Mouse (Mus musculus) kidney, embryonic 14.5 days (tissue): ENCODE results near the gene Prkar1b. TPM values are rescaled to one million over a fixed set of nuclear protein-coding genes. Genes with fewer than 3 reads are reported as not detected.
A peak's percentile ranks its signal among the peaks of the same experiment; 100 is the strongest.

Source experiments
- ATAC-seq: fragments of 200-750 bp; cut with Nextera tagmentation; 2 replicates; pipeline ENCODE4 v1.8.0; 2017; ENCODE audit warnings: moderate number of reproducible peaks, mild to moderate bottlenecking, moderate TSS enrichment, moderate library complexity; ENCODE audit not compliant: low FRiP score, low TSS enrichment
- H3K27ac ChIP-seq: fragments of 300-500 bp; sonication (generic); 2 replicates; pipeline ENCODE4 v1.5.1; 2014; ENCODE audit warnings: low read depth, mild to moderate bottlenecking, low read length, moderate library complexity, mixed read lengths
- H3K27me3 ChIP-seq: fragments of 300-500 bp; sonication (generic); 2 replicates; pipeline ENCODE4 v1.6.1; 2014; ENCODE audit warnings: mild to moderate bottlenecking, low read length; ENCODE audit not compliant: control insufficient read depth, insufficient read depth
- H3K36me3 ChIP-seq: fragments of 300-500 bp; sonication (generic); 2 replicates; pipeline ENCODE4 v1.6.1; 2014; ENCODE audit warnings: low read length, mixed read lengths; ENCODE audit not compliant: control insufficient read depth, insufficient read depth
- H3K4me1 ChIP-seq: fragments of 300-500 bp; sonication (generic); 2 replicates; pipeline ENCODE4 v1.6.1; 2014; ENCODE audit warnings: low read length, mixed read lengths; ENCODE audit not compliant: control insufficient read depth, insufficient read depth
- H3K4me2 ChIP-seq: fragments of 300-500 bp; sonication (generic); replicated peaks from 2 replicates; pipeline ENCODE4 v1.6.1; 2014; ENCODE audit warnings: low read depth, mild to moderate bottlenecking, low read length
- H3K4me3 ChIP-seq: fragments of 300-500 bp; sonication (generic); 2 replicates; pipeline ENCODE4 v1.5.1; 2014; ENCODE audit warnings: mild to moderate bottlenecking, low read length
- H3K9ac ChIP-seq: fragments of 300-500 bp; sonication (generic); 2 replicates; pipeline ENCODE4 v1.6.1; 2014; ENCODE audit warnings: low read depth, mild to moderate bottlenecking, low read length, moderate library complexity
- H3K9me3 ChIP-seq: fragments of 300-500 bp; sonication (generic); 2 replicates; pipeline ENCODE4 v1.6.1; 2016; ENCODE audit warnings: low read length; ENCODE audit not compliant: control insufficient read depth
- WGBS: fragments of 180-500 bp; shearing (Covaris S2); extraction: QIAGEN DNeasy Blood & Tissue Kit; methylation state at CpG from one replicate; pipeline ENCODE4 v1.1.7; 2014; 5-methylcytosine and 5-hydroxymethylcytosine counted together
- polyA plus RNA-seq: library from polyadenylated mRNA; unstranded; fragments of >200 nt; fragmentation: Nextera tagmentation; extraction: Ambion mirVana; gene quantifications from 2 replicates; pipeline ENCODE4 v1.2.1, GENCODE M21; 2014

The Prkar1b gene
- polyA plus RNA-seq, 1 experiment from 2014 or later: 15.7 TPM

- peak overlapping the region; percentile 91; the same call in 1 of the 2 replicates for H3K4me2 ChIP-seq
- no peaks in the 10 kb centered on the region for H3K9me3 ChIP-seq
- H3K4me1 ChIP-seq: peaks cover 35% of the 10 kb centered on the region
- H3K36me3 ChIP-seq: peaks cover 14% of the 10 kb centered on the region
- H3K27ac ChIP-seq: no peak overlapping the region
- peaks cover 16% of the 10 kb centered on the region for H3K27me3 ChIP-seq
- no peak overlapping the region for H3K4me3 ChIP-seq
- ATAC-seq: no peak
- WGBS: 24% methylated on average over 4 of the region's 4 CpGs
- no peak overlapping the region for H3K9ac ChIP-seq
These were observed 158.1 kb downstream of the Prkar1b start for GRCm38 (mm10) chr5:138991734-138992133.

GRCm38 (mm10) chr5:138990659-138991380 is 159.0 kb downstream of the Prkar1b start:
- Histone ChIP-seq H3K4me1 (peaks cover 32% of the 10 kb centered on the region), H3K4me2 (no peak overlapping the region; the same call in 1 of the 2 replicates), H3K9me3 (no peaks in the 10 kb centered on the region), H3K36me3 (peaks cover 21% of the 10 kb centered on the region), H3K27ac (no peak overlapping the region), H3K4me3 (no peak overlapping the region), H3K27me3 (peaks cover 6% of the 10 kb centered on the region), H3K9ac (no peak overlapping the region; the same call in 1 of the 2 replicates)
- ATAC-seq: no peak
- WGBS: 41% methylated on average over 7 of the region's 7 CpGs

DNA sequence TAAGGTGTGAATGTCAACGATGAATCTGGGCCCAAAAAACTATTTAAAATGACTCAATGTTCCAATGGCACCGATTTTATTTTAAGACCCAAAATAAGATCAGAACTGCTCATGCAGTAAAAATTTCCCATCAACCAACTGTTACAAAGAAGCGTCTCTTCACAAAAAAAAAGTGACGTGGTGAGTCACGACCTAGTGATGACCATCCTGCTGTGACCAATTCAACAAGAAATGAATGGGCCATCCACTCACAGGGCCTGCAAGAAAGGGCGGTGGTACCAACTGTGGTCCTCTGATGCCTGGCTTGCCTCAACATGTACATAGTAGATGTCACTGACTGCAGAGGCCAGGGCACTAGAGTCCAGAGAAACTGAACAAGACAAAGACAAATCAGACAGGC is 160.2 kb downstream of the Prkar1b start:
- Histone ChIP-seq H3K9ac (no peak overlapping the region), H3K4me2 (no peak overlapping the region), H3K4me1 (peaks cover 32% of the 10 kb centered on the region), H3K36me3 (peaks cover 30% of the 10 kb centered on the region), H3K27me3 (peaks cover 5% of the 10 kb centered on the region; the same call in 1 of the 2 replicates), H3K4me3 (no peak overlapping the region), H3K27ac (no peak overlapping the region), H3K9me3 (no peaks in the 10 kb centered on the region)
- 89% methylated on average over 6 of the region's 6 CpGs for WGBS
- ATAC-seq: no peak

- H3K4me3 ChIP-seq: no peak overlapping the region
- ATAC-seq: no peak
- H3K9me3 ChIP-seq: no peaks in the 10 kb centered on the region
- H3K36me3 ChIP-seq: peaks cover 38% of the 10 kb centered on the region
- no peak overlapping the region for H3K4me2 ChIP-seq
- peaks cover 5% of the 10 kb centered on the region; the same call in 1 of the 2 replicates for H3K27me3 ChIP-seq
- WGBS: 44% methylated on average over 9 of the region's 9 CpGs
- peaks cover 32% of the 10 kb centered on the region for H3K4me1 ChIP-seq
- no peak overlapping the region for H3K9ac ChIP-seq
- H3K27ac ChIP-seq: no peak overlapping the region
These were observed 161.0 kb downstream of the Prkar1b start for GRCm38 (mm10) chr5:138988764-138989163.

DNA sequence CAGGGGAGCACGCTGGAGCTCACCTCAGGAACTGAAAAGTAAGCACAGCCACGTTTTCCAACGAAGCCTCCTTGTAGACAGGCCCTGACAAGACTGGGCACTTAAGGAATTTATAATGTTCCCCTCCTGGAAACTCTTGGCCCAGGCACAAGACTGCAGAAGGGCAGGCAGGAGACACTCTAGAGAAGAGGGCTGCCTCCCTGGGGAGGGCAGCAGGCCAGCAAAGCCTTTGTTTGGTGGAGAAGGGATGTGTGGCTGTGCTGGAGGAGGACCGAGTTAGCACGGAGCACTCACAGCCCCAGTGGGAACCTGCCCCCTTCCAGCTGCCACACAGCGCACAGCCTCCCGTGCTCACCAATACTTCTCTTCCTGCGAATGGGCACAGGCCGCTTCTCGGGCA is 161.8 kb downstream of the Prkar1b start:
- peaks cover 41% of the 10 kb centered on the region for H3K36me3 ChIP-seq
- peaks cover 26% of the 10 kb centered on the region for H3K4me1 ChIP-seq
- H3K4me2 ChIP-seq: no peak overlapping the region
- H3K27ac ChIP-seq: no peak overlapping the region
- H3K4me3 ChIP-seq: no peak overlapping the region
- H3K9ac ChIP-seq: no peak overlapping the region
- 82% methylated on average over 10 of the region's 10 CpGs for WGBS
- H3K27me3 ChIP-seq: peaks cover 5% of the 10 kb centered on the region; the same call in 1 of the 2 replicates
- no peaks in the 10 kb centered on the region for H3K9me3 ChIP-seq
- no peak for ATAC-seq

- no peak for ATAC-seq
- Histone ChIP-seq H3K4me3 (no peak overlapping the region), H3K9ac (no peak overlapping the region), H3K9me3 (no peaks in the 10 kb centered on the region), H3K36me3 (peaks cover 51% of the 10 kb centered on the region), H3K27ac (no peak overlapping the region), H3K27me3 (no peaks in the 10 kb centered on the region), H3K4me1 (peaks cover 16% of the 10 kb centered on the region), H3K4me2 (no peak overlapping the region)
- 73% methylated on average over 5 of the region's 9 CpGs for WGBS
These were observed 167.9 kb downstream of the Prkar1b start for GRCm38 (mm10) chr5:138981921-138982320.

DNA sequence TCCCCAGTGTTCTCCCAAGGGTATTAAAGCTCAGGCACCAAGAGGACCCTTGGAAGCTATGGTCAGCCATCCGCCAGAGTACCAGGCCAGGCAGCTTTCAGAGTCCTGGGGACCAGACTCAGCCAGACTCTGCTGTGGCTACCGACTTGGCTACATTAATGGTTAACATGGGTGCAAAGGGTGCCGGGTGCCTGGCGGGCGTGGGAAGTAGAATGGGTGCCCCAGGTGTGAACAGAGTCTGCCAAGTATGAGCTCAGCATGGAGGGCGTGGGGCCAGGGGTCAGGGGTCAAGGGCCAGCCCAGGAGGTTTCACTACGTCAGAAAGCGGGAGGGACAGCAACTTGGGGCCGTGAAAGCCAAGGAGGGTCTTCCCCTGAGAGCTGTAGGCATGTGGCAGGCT is 169.2 kb downstream of the Prkar1b start:
- no peaks in the 10 kb centered on the region for H3K27me3 ChIP-seq
- no peak overlapping the region for H3K4me2 ChIP-seq
- 77% methylated on average over 9 of the region's 9 CpGs for WGBS
- ATAC-seq: no peak
- H3K36me3 ChIP-seq: peaks cover 42% of the 10 kb centered on the region
- H3K27ac ChIP-seq: no peak overlapping the region
- H3K4me1 ChIP-seq: peaks cover 16% of the 10 kb centered on the region
- H3K9ac ChIP-seq: no peak overlapping the region
- no peak overlapping the region for H3K4me3 ChIP-seq
- H3K9me3 ChIP-seq: no peaks in the 10 kb centered on the region

- Histone ChIP-seq H3K4me2 (no peak overlapping the region), H3K27ac (no peak overlapping the region), H3K9ac (no peak overlapping the region), H3K4me3 (no peak overlapping the region), H3K9me3 (no peaks in the 10 kb centered on the region), H3K36me3 (peaks cover 41% of the 10 kb centered on the region), H3K27me3 (no peaks in the 10 kb centered on the region), H3K4me1 (peaks cover 16% of the 10 kb centered on the region)
- WGBS: 60% methylated on average over 8 of the region's 8 CpGs
- no peak for ATAC-seq
These were observed 170.0 kb downstream of the Prkar1b start for GRCm38 (mm10) chr5:138979840-138980239.

GRCm38 (mm10) chr5:138977759-138978158 is 172.0 kb downstream of the Prkar1b start:
- H3K4me1 ChIP-seq: peaks cover 16% of the 10 kb centered on the region
- no peak overlapping the region for H3K4me2 ChIP-seq
- no peak overlapping the region for H3K9ac ChIP-seq
- H3K4me3 ChIP-seq: no peak overlapping the region
- H3K27ac ChIP-seq: no peak overlapping the region
- H3K9me3 ChIP-seq: no peaks in the 10 kb centered on the region
- H3K27me3 ChIP-seq: no peaks in the 10 kb centered on the region
- WGBS: 22% methylated on average over 3 of the region's 3 CpGs
- peak; percentile 29; the same call in 1 of the 2 replicates for ATAC-seq
- H3K36me3 ChIP-seq: peaks cover 27% of the 10 kb centered on the region; the same call in 1 of the 2 replicates
